Mouse (Mus musculus) pancreas, adult 10 weeks (tissue): ENCODE data around the gene Msmb. TPM values are rescaled to one million over a fixed set of nuclear protein-coding genes. Genes with fewer than 3 reads are reported as not detected.

ENCODE experiments used
- polyA plus RNA-seq: library from polyadenylated mRNA; stranded (reverse); fragments of 350-450 nt; fragmentation: Illumina TruSeq; extraction: RNeasy Lipid Tissue Mini Kit (QIAGEN cat#74804); gene quantifications from one replicate; pipeline ENCODE4 v1.2.3, GENCODE M21; 2015; ENCODE audit warnings: low read depth, low replicate concordance; ENCODE audit not compliant: insufficient read depth

The Msmb gene
- polyA plus RNA-seq = not detected

GRCm38 (mm10) chr14:32141723-32142122 is at the start of gene Msmb:
Gene Msmb (plus strand): TSS chr14:32142023.

GRCm38 (mm10) chr14:32159690-32160246 is 17.9 kb downstream of the Msmb start, which contains the start of gene Ncoa4:
Gene Ncoa4 (plus strand): TSS chr14:32159865.

GRCm38 (mm10) chr14:32201791-32202451 is 60.1 kb downstream of the Msmb start, which contains the start of the genes Timm23 and Parg:
Gene Timm23 (minus strand): TSS chr14:32201898.
Gene Parg (plus strand): TSS chr14:32201949.

Other genes with a start within 250 kb of the Msmb start
- gene Galnt15, start 113.0 kb upstream of the Msmb start, polyA plus RNA-seq = 6.9 TPM
- 4.5 TPM for gene Oxnad1, start 56.6 kb upstream of the Msmb start, polyA plus RNA-seq
- 23.4 TPM for gene Dph3, start 56.3 kb upstream of the Msmb start, polyA plus RNA-seq
- gene Ncoa4, start 17.8 kb downstream of the Msmb start, polyA plus RNA-seq = 28.2 TPM
- gene Timm23, start 59.9 kb downstream of the Msmb start, polyA plus RNA-seq = 28.4 TPM
- gene Parg, start 59.9 kb downstream of the Msmb start, polyA plus RNA-seq = 4.7 TPM
- gene Ogdhl, start 180.0 kb downstream of the Msmb start, polyA plus RNA-seq = 2.8 TPM
- not detected for gene 1700024G13Rik, start 246.4 kb downstream of the Msmb start, polyA plus RNA-seq